Mouse (Mus musculus): ENCODE measurements around the gene Lman2l. TPM values are rescaled to one million over a fixed set of nuclear protein-coding genes. Genes with fewer than 3 reads are reported as not detected.

Gene Lman2l
- 41.5 and 48.2 TPM in 2 replicates for polyA plus RNA-seq (2015; fragmentation: Nextera tagmentation; extraction: Ambion mirVana)

DNA sequence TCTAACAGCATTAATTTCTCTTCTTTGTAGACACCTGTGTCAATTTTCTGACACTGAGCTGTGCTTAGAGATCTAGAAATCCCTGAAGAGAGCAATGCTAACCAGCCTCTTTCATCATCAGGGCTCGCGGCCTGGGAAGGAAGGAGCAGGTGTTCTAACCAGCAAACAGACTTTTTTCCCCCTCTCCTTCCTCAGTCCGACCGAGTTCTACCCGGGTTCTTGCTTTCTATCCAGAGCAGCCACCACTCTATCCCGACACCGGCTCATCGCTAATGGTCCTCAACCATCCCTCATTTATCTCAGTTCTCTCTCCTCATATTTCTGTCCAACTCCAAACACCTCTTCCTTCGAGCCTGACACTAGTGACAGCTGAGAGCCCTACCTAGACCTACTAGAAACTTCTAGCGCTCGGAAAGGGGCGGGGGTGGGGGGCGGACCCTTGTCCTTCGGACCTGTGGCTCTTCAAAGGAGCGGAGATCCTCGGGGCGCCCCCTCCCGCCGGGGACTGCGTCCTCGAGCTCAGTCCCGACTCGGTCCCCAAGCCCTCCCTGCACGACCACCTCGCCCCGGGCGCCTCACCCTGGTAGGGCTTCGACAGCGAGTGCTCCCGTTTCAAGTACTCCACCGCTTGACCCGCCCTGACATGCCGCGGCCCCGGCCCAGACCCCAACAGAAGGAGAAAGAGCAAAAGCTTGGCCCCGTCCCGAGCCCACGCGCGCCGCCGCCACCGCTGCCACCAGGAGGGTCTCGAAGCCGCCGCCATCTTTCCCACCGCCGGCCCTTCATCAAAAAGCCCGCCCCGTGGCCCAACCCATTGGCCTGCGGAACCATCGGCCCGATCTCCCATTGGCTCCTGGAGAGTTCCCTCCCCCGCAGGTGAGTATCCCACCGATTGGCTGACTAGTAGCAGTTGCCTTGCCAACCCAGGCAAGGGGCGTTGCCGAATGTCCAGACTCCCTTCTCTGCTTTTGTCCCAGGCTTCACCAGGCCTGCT lies at the start of gene Lman2l:
Gene Lman2l, minus strand, starts transcription at position 801 of the 994 bp plus-strand sequence.
- H3K27me3 ChIP-seq: no peaks in the 10 kb centered on the region
- peak; percentile 100 for ATAC-seq (replicated peaks; ENCODE audit: insufficient number of reproducible peaks, insufficient read depth, low FRiP score, low read depth)
- H3K4me3 ChIP-seq: peak within 1 kb of the TSS; percentile 97
- peaks cover 18% of the 10 kb centered on the region for H3K36me3 ChIP-seq
- peak within 1 kb of the TSS; percentile 85 for H3K4me2 ChIP-seq
- peak within 1 kb of the TSS; percentile 92 for H3K9ac ChIP-seq
- H3K9me3 ChIP-seq (replicated peaks): no peaks in the 10 kb centered on the region
- peaks cover 10% of the 10 kb centered on the region for H3K4me1 ChIP-seq (replicated peaks)
- under 1% methylated on average over 57 of the region's 57 CpGs for WGBS
- peak within 1 kb of the TSS; percentile 82 for H3K27ac ChIP-seq

DNA sequence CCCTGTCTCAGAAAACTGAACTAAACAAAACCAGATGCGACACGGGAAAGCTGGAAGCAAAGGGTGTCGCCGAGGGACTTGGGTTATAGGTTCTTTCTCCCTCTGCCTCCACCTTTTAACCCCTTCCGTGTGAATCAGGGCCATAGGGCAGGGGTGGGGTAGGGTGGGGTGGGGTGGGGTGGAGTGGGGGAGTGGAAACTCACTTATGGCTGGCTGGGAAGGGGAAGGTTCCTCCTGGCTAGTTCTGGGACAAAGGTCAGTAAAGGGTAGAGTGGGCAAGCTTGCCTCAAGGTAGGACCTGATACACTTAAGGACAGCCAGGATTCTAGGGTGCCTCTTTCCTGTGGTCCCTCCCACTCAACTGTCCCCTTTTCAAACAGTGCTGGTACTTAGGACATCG lies 48.2 kb upstream of the Lman2l start:
- Histone ChIP-seq H3K9ac (no peak overlapping the region), H3K27me3 (no peaks in the 10 kb centered on the region), H3K27ac (no peak overlapping the region), H3K9me3 (replicated peaks) (no peaks in the 10 kb centered on the region), H3K4me3 (no peak overlapping the region), H3K4me2 (no peak overlapping the region), H3K4me1 (replicated peaks) (peaks cover 15% of the 10 kb centered on the region), H3K36me3 (no peaks in the 10 kb centered on the region)
- no peak for ATAC-seq (replicated peaks; ENCODE audit: insufficient number of reproducible peaks, insufficient read depth, low FRiP score, low read depth)
- 73% methylated on average over 6 of the region's 6 CpGs for WGBS

DNA sequence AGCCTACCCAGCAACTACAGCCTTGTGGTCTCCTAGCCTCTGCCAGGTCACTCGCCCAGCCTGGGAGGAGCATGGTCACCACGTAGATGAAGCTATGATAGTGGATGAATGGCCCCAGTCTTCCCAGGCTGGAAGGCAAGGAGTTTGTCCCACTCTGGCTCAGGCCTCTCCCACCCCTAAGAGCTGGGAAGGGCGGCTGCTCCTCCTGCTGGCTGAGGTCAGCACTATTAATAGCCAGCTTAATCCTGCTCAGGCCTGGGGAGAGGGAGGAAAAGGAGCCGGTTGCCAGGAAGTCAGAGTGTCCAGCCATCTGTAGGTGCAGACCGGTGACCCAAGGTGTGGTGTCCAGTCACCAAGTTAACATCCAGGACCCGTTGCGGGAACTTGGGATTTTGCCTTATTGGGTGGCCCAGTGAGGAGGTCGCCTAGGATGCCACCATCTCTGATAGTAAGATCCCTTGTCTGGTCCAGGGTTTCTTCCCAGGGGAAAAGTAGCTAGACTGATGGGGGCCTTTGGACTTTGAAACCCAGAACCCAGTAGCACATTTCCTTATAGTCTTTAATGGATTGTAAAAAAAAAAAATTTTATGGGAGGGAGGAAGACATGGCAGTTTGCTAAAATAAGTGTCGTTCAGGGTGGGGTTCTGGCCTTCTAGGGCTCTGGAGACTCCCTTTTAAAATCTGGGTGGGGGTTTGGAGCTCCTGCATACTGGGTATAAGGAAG lies 47.5 kb upstream of the Lman2l start:
- H3K27ac ChIP-seq: no peak overlapping the region
- no peaks in the 10 kb centered on the region for H3K9me3 ChIP-seq (replicated peaks)
- no peak overlapping the region for H3K4me2 ChIP-seq
- no peaks in the 10 kb centered on the region for H3K27me3 ChIP-seq
- WGBS: 34% methylated on average over 9 of the region's 9 CpGs
- peaks cover 15% of the 10 kb centered on the region for H3K4me1 ChIP-seq (replicated peaks)
- ATAC-seq (replicated peaks; ENCODE audit: insufficient number of reproducible peaks, insufficient read depth, low FRiP score, low read depth): peak; percentile 91
- no peaks in the 10 kb centered on the region for H3K36me3 ChIP-seq
- H3K4me3 ChIP-seq: no peak overlapping the region
- peak overlapping the region; percentile 45; the same call in 1 of the 2 replicates for H3K9ac ChIP-seq

DNA sequence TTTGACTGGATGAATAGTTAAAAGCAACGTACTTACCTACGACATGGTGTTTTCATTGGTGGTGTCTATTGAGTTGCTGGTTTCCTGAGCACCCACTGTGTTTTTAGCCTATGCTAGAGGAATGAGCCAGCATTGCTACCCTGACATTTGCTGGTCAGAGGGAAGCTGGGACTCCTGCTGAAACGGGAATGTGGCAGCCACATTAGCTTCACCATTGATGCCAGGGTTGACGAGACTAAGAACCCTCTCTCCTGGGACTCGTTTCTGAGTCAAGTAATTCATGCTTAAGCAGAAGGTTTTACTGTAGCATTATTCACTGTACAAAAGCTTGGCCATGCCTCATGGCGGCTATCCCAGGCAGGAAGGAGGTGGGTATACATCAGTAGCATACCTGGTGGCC lies 44.6 kb upstream of the Lman2l start:
- ATAC-seq (replicated peaks; ENCODE audit: insufficient number of reproducible peaks, insufficient read depth, low FRiP score, low read depth): no peak
- 79% methylated on average over 6 of the region's 6 CpGs for WGBS
- Histone ChIP-seq H3K4me2 (no peak overlapping the region), H3K9me3 (replicated peaks) (no peaks in the 10 kb centered on the region), H3K4me3 (no peak overlapping the region), H3K27me3 (no peaks in the 10 kb centered on the region), H3K9ac (no peak overlapping the region), H3K36me3 (no peaks in the 10 kb centered on the region), H3K4me1 (replicated peaks) (peaks cover 13% of the 10 kb centered on the region), H3K27ac (no peak overlapping the region)

DNA sequence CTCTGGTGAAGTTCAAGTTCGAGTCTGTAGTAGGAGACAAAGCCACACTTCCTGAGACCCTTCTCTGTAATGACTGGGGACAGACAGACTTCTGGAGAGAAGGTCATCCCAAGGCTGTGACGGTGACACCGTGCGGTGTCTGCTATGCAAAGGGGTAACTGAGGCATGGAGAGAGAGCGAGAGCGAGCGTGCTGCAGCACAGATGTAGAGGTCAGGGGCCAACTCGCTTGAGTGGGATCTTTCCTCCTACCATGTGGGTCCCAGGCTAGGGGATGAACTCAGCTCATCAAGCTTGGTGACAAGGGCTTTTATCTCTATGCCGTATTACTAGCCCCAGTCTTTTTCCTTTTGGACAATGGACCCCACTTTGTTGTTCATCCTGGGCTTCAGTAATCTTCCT lies 42.0 kb upstream of the Lman2l start:
- Histone ChIP-seq H3K9ac (no peak overlapping the region), H3K4me1 (replicated peaks) (peaks cover 5% of the 10 kb centered on the region), H3K4me3 (no peak overlapping the region), H3K36me3 (no peaks in the 10 kb centered on the region), H3K27me3 (no peaks in the 10 kb centered on the region), H3K4me2 (no peak overlapping the region), H3K27ac (no peak overlapping the region), H3K9me3 (replicated peaks) (no peaks in the 10 kb centered on the region)
- ATAC-seq (replicated peaks; ENCODE audit: insufficient number of reproducible peaks, insufficient read depth, low FRiP score, low read depth): no peak
- WGBS: 86% methylated on average over 9 of the region's 9 CpGs

DNA sequence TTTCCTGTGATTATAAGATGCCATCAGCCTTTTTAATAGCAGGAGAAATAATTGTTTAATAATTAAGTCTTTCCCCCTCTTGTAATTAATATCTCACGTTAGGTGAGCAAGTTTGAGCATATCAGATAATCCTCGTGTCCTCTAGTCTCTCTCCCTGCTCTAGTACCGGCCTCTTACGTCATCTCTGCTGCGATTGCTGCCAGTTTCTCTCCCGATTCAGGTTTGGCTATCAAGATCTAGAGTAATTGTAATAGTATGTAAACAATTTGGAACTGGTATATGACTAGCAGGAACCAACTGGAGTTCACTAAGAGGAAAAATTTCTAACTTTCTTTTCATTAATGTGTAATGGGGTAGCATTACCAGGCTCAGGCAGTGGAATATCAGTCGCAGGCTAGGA lies 40.0 kb upstream of the Lman2l start:
- Histone ChIP-seq H3K9ac (no peak overlapping the region), H3K27me3 (no peaks in the 10 kb centered on the region), H3K9me3 (replicated peaks) (no peaks in the 10 kb centered on the region), H3K27ac (no peak overlapping the region), H3K4me3 (no peak overlapping the region), H3K4me1 (replicated peaks) (peaks cover 3% of the 10 kb centered on the region; the same call in 1 of the 2 replicates), H3K36me3 (no peaks in the 10 kb centered on the region), H3K4me2 (no peak overlapping the region)
- 52% methylated on average over 7 of the region's 7 CpGs for WGBS
- ATAC-seq (replicated peaks; ENCODE audit: insufficient number of reproducible peaks, insufficient read depth, low FRiP score, low read depth): no peak

DNA sequence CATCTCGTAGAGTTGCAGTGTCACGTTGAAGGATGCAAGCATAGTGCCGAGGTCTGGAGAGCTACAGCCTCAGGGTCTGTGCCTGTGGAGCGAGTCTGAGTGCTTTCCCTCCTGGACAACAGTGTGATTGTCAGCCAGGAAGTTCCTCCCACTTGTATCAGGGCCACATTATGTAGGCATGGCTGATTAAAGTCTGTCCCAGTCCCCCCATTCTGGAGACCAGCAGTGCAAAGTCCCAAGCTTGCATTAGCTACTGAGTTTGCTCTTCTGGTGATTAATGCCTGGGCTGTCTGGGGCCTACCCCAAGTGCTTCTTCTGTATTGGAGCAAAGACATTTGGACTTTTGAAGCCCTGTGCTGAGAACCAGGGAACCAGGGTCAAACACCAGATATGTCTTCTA lies 38.8 kb upstream of the Lman2l start:
- Histone ChIP-seq H3K4me1 (replicated peaks) (peaks cover 3% of the 10 kb centered on the region; the same call in 1 of the 2 replicates), H3K27ac (no peak overlapping the region), H3K27me3 (no peaks in the 10 kb centered on the region), H3K4me3 (no peak overlapping the region), H3K4me2 (no peak overlapping the region), H3K9me3 (replicated peaks) (no peaks in the 10 kb centered on the region), H3K9ac (no peak overlapping the region), H3K36me3 (no peaks in the 10 kb centered on the region)
- ATAC-seq (replicated peaks; ENCODE audit: insufficient number of reproducible peaks, insufficient read depth, low FRiP score, low read depth): no peak
- 59% methylated on average over 4 of the region's 4 CpGs for WGBS

DNA sequence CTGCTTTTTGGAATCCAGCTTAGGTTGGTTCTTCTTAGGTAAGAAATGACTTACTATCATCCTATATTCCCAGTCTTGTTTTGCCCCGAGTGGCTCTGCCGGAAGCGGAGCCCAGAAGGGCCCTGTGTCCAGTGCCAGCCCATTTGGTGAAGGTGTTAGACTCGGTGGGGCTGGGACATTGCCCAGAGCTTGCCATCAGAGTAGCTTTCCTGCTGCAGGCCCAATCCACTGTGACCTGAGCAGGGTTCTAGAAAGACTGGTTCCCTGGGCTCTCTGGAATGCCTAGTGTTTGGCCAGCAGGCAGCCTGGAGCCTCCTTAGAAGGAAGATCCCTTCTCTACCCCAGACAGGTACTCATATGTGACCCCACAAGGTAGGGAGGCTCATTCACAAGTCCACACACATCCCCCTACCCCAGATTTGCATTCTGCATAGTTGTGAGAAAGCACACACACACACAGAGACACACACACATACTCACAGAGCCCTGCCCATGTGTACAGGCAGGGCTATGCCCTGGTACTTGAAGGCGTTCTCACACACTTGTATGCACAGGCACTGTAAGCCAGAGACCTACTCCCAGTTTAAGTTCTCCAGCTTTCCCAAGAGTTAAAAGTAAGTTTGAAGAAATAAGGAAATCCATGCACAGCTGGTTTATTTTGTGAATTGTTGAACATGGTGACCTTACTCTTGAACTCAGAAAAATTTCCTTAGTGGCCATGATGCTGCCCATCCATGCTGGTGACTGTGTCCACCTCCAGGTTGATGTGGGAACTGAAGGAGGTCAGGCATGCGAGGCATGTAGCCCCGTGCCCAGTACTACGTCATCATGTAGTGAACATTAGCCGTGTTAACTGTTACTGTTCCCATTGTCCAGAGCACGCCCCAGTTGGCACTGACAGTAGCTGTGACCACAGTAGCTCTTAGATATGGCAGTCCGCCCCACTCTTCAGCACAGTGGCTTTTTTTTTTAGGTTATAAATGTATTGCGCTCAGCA lies 35.1 kb upstream of the Lman2l start:
- H3K4me1 ChIP-seq (replicated peaks): peaks cover 21% of the 10 kb centered on the region
- 76% methylated on average over 12 of the region's 12 CpGs for WGBS

DNA sequence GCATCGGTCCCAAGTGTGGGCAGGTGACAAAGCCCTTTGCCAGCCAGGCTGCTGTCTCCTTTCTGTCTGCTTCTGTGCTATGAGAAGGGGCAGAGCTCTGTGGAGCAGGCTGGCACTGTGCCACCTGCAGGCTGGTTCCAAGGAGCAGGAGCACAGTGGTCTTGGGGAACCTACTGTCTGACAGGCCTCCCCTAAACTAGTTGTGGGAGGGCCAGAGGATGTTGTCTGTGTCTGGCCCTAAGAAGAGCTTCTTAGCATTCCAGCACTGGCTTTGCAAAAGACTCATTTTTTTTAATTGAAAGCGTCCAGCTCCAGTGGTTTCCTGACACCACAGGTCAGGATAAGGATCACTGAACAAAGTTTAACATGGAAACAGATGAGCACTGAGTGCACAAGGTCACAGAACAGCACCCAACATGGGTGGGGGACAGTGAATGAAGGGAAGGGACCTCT lies 33.3 kb upstream of the Lman2l start:
- no peaks in the 10 kb centered on the region for H3K36me3 ChIP-seq
- H3K4me1 ChIP-seq (replicated peaks): peaks cover 36% of the 10 kb centered on the region
- 53% methylated on average over 2 of the region's 2 CpGs for WGBS
- H3K27ac ChIP-seq: no peak overlapping the region
- no peak overlapping the region for H3K4me2 ChIP-seq
- H3K9me3 ChIP-seq (replicated peaks): no peaks in the 10 kb centered on the region
- no peak overlapping the region for H3K4me3 ChIP-seq
- no peak for ATAC-seq (replicated peaks; ENCODE audit: insufficient number of reproducible peaks, insufficient read depth, low FRiP score, low read depth)
- H3K9ac ChIP-seq: no peak overlapping the region
- H3K27me3 ChIP-seq: no peaks in the 10 kb centered on the region

More for the DNA sequence above, 35.1 kb upstream of the Lman2l start:
- no peaks in the 10 kb centered on the region for H3K36me3 ChIP-seq
- H3K27me3 ChIP-seq: no peaks in the 10 kb centered on the region
- H3K4me3 ChIP-seq: no peak overlapping the region
- H3K27ac ChIP-seq: no peak overlapping the region
- H3K9me3 ChIP-seq (replicated peaks): no peaks in the 10 kb centered on the region
- no peak for ATAC-seq (replicated peaks; ENCODE audit: insufficient number of reproducible peaks, insufficient read depth, low FRiP score, low read depth)
- no peak overlapping the region for H3K4me2 ChIP-seq
- no peak overlapping the region for H3K9ac ChIP-seq

DNA sequence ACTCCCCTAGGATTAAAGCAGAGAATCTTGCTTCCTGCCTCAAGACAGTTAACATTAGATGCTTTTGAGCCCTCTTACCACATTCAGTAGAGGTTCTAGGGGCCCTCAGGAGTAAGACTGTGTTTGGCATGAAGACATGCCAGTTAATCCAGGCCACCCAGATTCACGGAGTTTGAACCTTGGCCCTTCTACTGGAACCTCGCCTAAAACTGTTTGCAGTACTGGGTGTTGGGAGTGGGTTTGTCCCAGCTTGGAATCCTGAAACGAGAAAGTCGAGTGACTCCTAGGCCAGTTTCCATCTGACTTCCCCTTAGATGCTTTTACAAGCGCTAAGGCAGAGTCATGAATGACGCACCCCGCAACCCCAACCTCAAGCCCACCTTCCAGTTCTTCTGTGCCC lies 31.4 kb upstream of the Lman2l start:
- Histone ChIP-seq H3K27me3 (no peaks in the 10 kb centered on the region), H3K27ac (no peak overlapping the region), H3K36me3 (no peaks in the 10 kb centered on the region), H3K4me1 (replicated peaks) (peaks cover 53% of the 10 kb centered on the region), H3K4me2 (no peak overlapping the region), H3K9ac (no peak overlapping the region), H3K9me3 (replicated peaks) (no peaks in the 10 kb centered on the region), H3K4me3 (no peak overlapping the region)
- 85% methylated on average over 7 of the region's 7 CpGs for WGBS
- no peak for ATAC-seq (replicated peaks; ENCODE audit: insufficient number of reproducible peaks, insufficient read depth, low FRiP score, low read depth)

All from heart, embryonic 15.5 days (tissue).